Mouse (Mus musculus) MEL (cell line): ENCODE data around the gene Cmtm2b. TPM values are rescaled to one million over a fixed set of nuclear protein-coding genes. Genes with fewer than 3 reads are reported as not detected.

Source experiments
- DNase-seq: peaks from one replicate; pipeline ENCODE4 v3.0.0; 2011; ENCODE audit warnings: low read depth, low spot score
- H3K27ac ChIP-seq: 2 replicates; pipeline ENCODE4 v1.5.1; 2012; ENCODE audit warnings: low read depth, mild to moderate bottlenecking, control low read depth, low read length, moderate library complexity; ENCODE audit not compliant: control insufficient read depth
- H3K27me3 ChIP-seq, 2 experiments: fragments of 150-350 bp in 1 of 2; sonication (generic) in 1 of 2; 2 replicates each; pipeline ENCODE4 v1.6.1; 2012; ENCODE audit warnings: low read length in 2 of 2, mild to moderate bottlenecking in 2 of 2, improper control_type of control experiment in 1 of 2, moderate library complexity in 1 of 2; ENCODE audit not compliant: insufficient read depth in 2 of 2, control insufficient read depth in 1 of 2
- H3K36me3 ChIP-seq, 2 experiments: 2 replicates each; pipeline ENCODE4 v1.6.1; 2012 to 2014; ENCODE audit warnings: low read length in 2 of 2, improper control_type of control experiment in 1 of 2, inconsistent platforms in 1 of 2, mild to moderate bottlenecking in 1 of 2; ENCODE audit not compliant: insufficient read depth in 2 of 2, control insufficient read depth in 1 of 2
- H3K4me1 ChIP-seq, 2 experiments: fragments of 150-350 bp in 1 of 2; sonication (generic) in 1 of 2; 2 replicates each; pipeline ENCODE4 v1.6.1; 2012; ENCODE audit warnings: low read length in 2 of 2, improper control_type of control experiment in 1 of 2, mild to moderate bottlenecking in 1 of 2; ENCODE audit not compliant: insufficient read depth in 2 of 2, control insufficient read depth in 1 of 2
- H3K4me3 ChIP-seq, 2 experiments: fragments of 150-350 bp in 1 of 2; sonication (generic) in 1 of 2; 2 replicates each; pipeline ENCODE4 v1.5.1; 2012; ENCODE audit warnings: low read depth in 2 of 2, low read length in 2 of 2, mild to moderate bottlenecking in 2 of 2, moderate library complexity in 2 of 2, control low read depth in 1 of 2, improper control_type of control experiment in 1 of 2; ENCODE audit not compliant: control insufficient read depth in 1 of 2, insufficient read depth in 1 of 2
- H3K79me2 ChIP-seq: 2 replicates; pipeline ENCODE4 v1.6.1; 2012; ENCODE audit warnings: mild to moderate bottlenecking, low read length, moderate library complexity; ENCODE audit not compliant: control insufficient read depth, poor library complexity, insufficient read depth
- H3K9ac ChIP-seq: 2 replicates; pipeline ENCODE4 v1.6.1; 2012; ENCODE audit warnings: low read depth, mild to moderate bottlenecking, control low read depth, low read length, moderate library complexity; ENCODE audit not compliant: control insufficient read depth, poor library complexity, severe bottlenecking
- H3K9me3 ChIP-seq: fragments of 150-350 bp; sonication (generic); replicated peaks from 2 replicates; pipeline ENCODE4 v1.6.1; 2012; ENCODE audit warnings: mild to moderate bottlenecking, low read length, improper control_type of control experiment, moderate library complexity; ENCODE audit not compliant: insufficient read depth
- BHLHE40 ChIP-seq: IDR thresholded peaks from 2 replicates; pipeline ENCODE4 v1.6.1; 2012; ENCODE audit warnings: low read depth, mild to moderate bottlenecking, inconsistent platforms, low read length, improper control_type of control experiment, borderline replicate concordance
- CHD1 ChIP-seq: IDR thresholded peaks from 2 replicates; pipeline ENCODE4 v1.6.1; 2012; ENCODE audit warnings: low read depth, mild to moderate bottlenecking, inconsistent platforms, low read length, improper control_type of control experiment
- CTCF ChIP-seq, 3 experiments: IDR thresholded peaks in 2 of 3; conservative IDR thresholded peaks in 1 of 3; 2 replicates each; pipeline ENCODE4 v1.5.1; 2011 to 2012; ENCODE audit warnings: low read length in 3 of 3, low read depth in 2 of 3, mild to moderate bottlenecking in 2 of 3, improper control_type of control experiment in 1 of 3, inconsistent platforms in 1 of 3, mixed read lengths in 1 of 3, moderate library complexity in 1 of 3; ENCODE audit not compliant: control insufficient read depth in 1 of 3, insufficient read depth in 1 of 3, poor library complexity in 1 of 3, severe bottlenecking in 1 of 3
- E2F4 ChIP-seq: IDR thresholded peaks from 2 replicates; pipeline ENCODE4 v1.6.1; 2011; ENCODE audit warnings: low read depth, low read length, improper control_type of control experiment, borderline replicate concordance
- EP300 ChIP-seq, 2 experiments: IDR thresholded peaks; 2 replicates each; pipeline ENCODE4 v1.6.1; 2011; ENCODE audit warnings: improper control_type of control experiment in 2 of 2, low read length in 2 of 2, low read depth in 1 of 2, mild to moderate bottlenecking in 1 of 2
- GATA1 ChIP-seq: IDR thresholded peaks from 2 replicates; pipeline ENCODE4 v1.6.1; 2011; ENCODE audit warnings: low read depth, low read length, improper control_type of control experiment
- KAT2A ChIP-seq: conservative IDR thresholded peaks from 2 replicates; pipeline ENCODE4 v1.6.1; 2012; ENCODE audit warnings: low read depth, low read length, improper control_type of control experiment, inconsistent platforms
- MAX ChIP-seq: IDR thresholded peaks from 2 replicates; pipeline ENCODE4 v1.6.1; 2011; ENCODE audit warnings: low read length, improper control_type of control experiment
- NELFE ChIP-seq: IDR thresholded peaks from 2 replicates; pipeline ENCODE4 v1.6.1; 2011; ENCODE audit warnings: low read depth, low read length, improper control_type of control experiment
- POLR2A ChIP-seq, 2 experiments: IDR thresholded peaks; 2 replicates each; pipeline ENCODE4 v1.6.1; 2011 to 2012; ENCODE audit warnings: low read length in 2 of 2, mild to moderate bottlenecking in 2 of 2, control low read depth in 1 of 2, improper control_type of control experiment in 1 of 2, low read depth in 1 of 2, moderate library complexity in 1 of 2; ENCODE audit not compliant: control insufficient read depth in 1 of 2, insufficient read depth in 1 of 2, poor library complexity in 1 of 2
- POLR2AphosphoS5 ChIP-seq: IDR thresholded peaks from 2 replicates; pipeline ENCODE4 v1.6.1; 2012; ENCODE audit warnings: low read depth, borderline replicate concordance, mild to moderate bottlenecking, inconsistent platforms, low read length, moderate library complexity, mixed read lengths
- RCOR1 ChIP-seq: IDR thresholded peaks from 2 replicates; pipeline ENCODE4 v1.6.1; 2012; ENCODE audit warnings: low read depth, mild to moderate bottlenecking, inconsistent platforms, low read length, improper control_type of control experiment
- TAL1 ChIP-seq: IDR thresholded peaks from 2 replicates; pipeline ENCODE4 v1.6.1; 2012; ENCODE audit warnings: mild to moderate bottlenecking, inconsistent platforms, low read length, moderate library complexity, mixed read lengths
- TBP ChIP-seq: IDR thresholded peaks from 2 replicates; pipeline ENCODE4 v1.8.0; 2011; ENCODE audit warnings: low read depth, low read length, improper control_type of control experiment
- UBTF ChIP-seq: IDR thresholded peaks from 2 replicates; pipeline ENCODE4 v1.6.1; 2012; ENCODE audit warnings: low read depth, mild to moderate bottlenecking, inconsistent platforms, low read length, improper control_type of control experiment, moderate library complexity, borderline replicate concordance; ENCODE audit not compliant: insufficient read depth
- ZC3H11A ChIP-seq: IDR thresholded peaks from 2 replicates; pipeline ENCODE4 v1.6.1; 2012; ENCODE audit warnings: low read depth, mild to moderate bottlenecking, inconsistent platforms, low read length, improper control_type of control experiment
- ZKSCAN1 ChIP-seq: IDR thresholded peaks from 2 replicates; pipeline ENCODE4 v1.6.1; 2012; ENCODE audit warnings: low read depth, mild to moderate bottlenecking, inconsistent platforms, low read length, improper control_type of control experiment, moderate library complexity
- ZMIZ1 ChIP-seq: IDR thresholded peaks from 2 replicates; pipeline ENCODE4 v1.6.1; 2012; ENCODE audit warnings: low read depth, mild to moderate bottlenecking, inconsistent platforms, low read length, improper control_type of control experiment, moderate library complexity
- ZNF384 ChIP-seq: IDR thresholded peaks from 2 replicates; pipeline ENCODE4 v1.6.1; 2012; ENCODE audit warnings: low read depth, mild to moderate bottlenecking, inconsistent platforms, low read length, improper control_type of control experiment
- polyA plus RNA-seq, 2 experiments: library from polyadenylated mRNA; stranded (reverse) in 1 of 2; unstranded in 1 of 2; fragments of >175 nt in 1 of 2; fragments of >200 nt in 1 of 2; gene quantifications; 2 replicates each; pipeline versions ENCODE4 v1.2.1 to v1.2.4; 2012; ENCODE audit warnings: low replicate concordance in 2 of 2, low read depth in 1 of 2; ENCODE audit not compliant: insufficient read length in 2 of 2, insufficient read depth in 1 of 2, missing spikeins in 1 of 2
- total RNA-seq: library from RNA; depleted of rRNA; stranded (reverse); fragments of 300-350 nt; gene quantifications from 2 replicates; pipeline ENCODE4 v1.2.3, GENCODE M21; 2012

Cmtm2b gene
- total and polyA plus RNA-seq, 3 experiments: not detected

GRCm38 (mm10) chr8:104370071-104370470 lies 48.0 kb downstream of the Cmtm2b start (continued):
- no peak for TF ChIP-seq UBTF

- no peaks in the 10 kb centered on the region for H3K9me3 ChIP-seq
- TF ChIP-seq MAX: no peak
- no peak for TF ChIP-seq POLR2A (IDR thresholded peaks at IDR 0.05; ENCODE audit: control insufficient read depth in 1 of 2, insufficient read depth in 1 of 2, low read depth in 1 of 2, low read length in 2 of 2, poor library complexity in 1 of 2)
- no peak for TF ChIP-seq CTCF (IDR thresholded peaks at IDR 0.05 in 2 of 3, conservative IDR thresholded peaks at IDR 0.05 in 1 of 3; ENCODE audit: control insufficient read depth in 1 of 3, insufficient read depth in 1 of 3, low read depth in 2 of 3, low read length in 3 of 3, poor library complexity in 1 of 3, severe bottlenecking in 1 of 3)
- no peak for TF ChIP-seq ZC3H11A
- TF ChIP-seq UBTF: no peak
- TF ChIP-seq RCOR1: no peak
- TF ChIP-seq NELFE: no peak
- no peak for TF ChIP-seq E2F4
- TF ChIP-seq ZMIZ1: no peak
- TF ChIP-seq ZNF384: no peak
- no peak for TF ChIP-seq BHLHE40
- TF ChIP-seq GATA1: no peak
- TF ChIP-seq TAL1: no peak
- no peaks in the 10 kb centered on the region for H3K27me3 ChIP-seq
- no peaks in the 10 kb centered on the region for H3K36me3 ChIP-seq
- no peak for DNase-seq
- no peaks in the 10 kb centered on the region; the same call in 1 of the 2 replicates for H3K79me2 ChIP-seq
- H3K4me1 ChIP-seq: no peaks in the 10 kb centered on the region
- no peak overlapping the region for H3K27ac ChIP-seq
- H3K9ac ChIP-seq: no peak overlapping the region
- H3K4me3 ChIP-seq: no peak overlapping the region
Observed at GRCm38 (mm10) chr8:104371121-104371520, 49.1 kb downstream of the Cmtm2b start.

- Histone ChIP-seq H3K79me2 (peaks cover 2% of the 10 kb centered on the region; the same call in 1 of the 2 replicates), H3K4me1 (no peaks in the 10 kb centered on the region), H3K27me3 (no peaks in the 10 kb centered on the region), H3K27ac (no peak overlapping the region), H3K9ac (no peak overlapping the region), H3K9me3 (no peaks in the 10 kb centered on the region), H3K36me3 (no peaks in the 10 kb centered on the region), H3K4me3 (no peak overlapping the region)
- DNase-seq: no peak
- TF ChIP-seq E2F4 (no peak), TBP (no peak), EP300 (IDR thresholded peaks at IDR 0.05; ENCODE audit: low read depth in 1 of 2, low read length in 2 of 2) (no peak), ZMIZ1 (no peak), POLR2AphosphoS5 (no peak), RCOR1 (no peak), KAT2A (no peak), ZKSCAN1 (no peak), BHLHE40 (no peak), CHD1 (no peak)
Observed at GRCm38 (mm10) chr8:104373779-104374178, 51.7 kb downstream of the Cmtm2b start.
